Mouse (Mus musculus): Measurements from ENCODE around the gene Ifit2. TPM values are rescaled to one million over a fixed set of nuclear protein-coding genes. Genes with fewer than 3 reads are reported as not detected.

Gene Ifit2
- total RNA-seq, 1 experiment, result 1.7 TPM

- in situ Hi-C loops (cut with MboI; ENCODE audit: low sequenced_read_pairs in 2 of 2, unreplicated experiment in 2 of 2), result no loop called here
Measured at GRCm38 (mm10) chr19:34511528-34511927, 39.0 kb upstream of the Ifit2 start.

GRCm38 (mm10) chr19:34515681-34516080 is 34.8 kb upstream of the Ifit2 start:
- no peak overlapping the region for H3K4me3 ChIP-seq (ENCODE audit: insufficient read depth in 1 of 2, low read depth in 1 of 2, low read length in 2 of 2, poor library complexity in 1 of 2, severe bottlenecking in 1 of 2)
- TF ChIP-seq ZNF384 (IDR thresholded peaks at IDR 0.05; ENCODE audit: low read depth, low read length) (no peak), HCFC1 (IDR thresholded peaks at IDR 0.05; ENCODE audit: borderline replicate concordance, insufficient read depth, low read length) (no peak), CHD2 (IDR thresholded peaks at IDR 0.05; ENCODE audit: low read depth, low read length) (no peak), MAFK (IDR thresholded peaks at IDR 0.05; ENCODE audit: insufficient read depth, low read depth, low read length) (no peak), ZC3H11A (IDR thresholded peaks at IDR 0.05; ENCODE audit: borderline replicate concordance, low read depth, low read length) (no peak)
- in situ Hi-C loops (cut with MboI; ENCODE audit: low sequenced_read_pairs in 2 of 2, unreplicated experiment in 2 of 2), result no loop called here
- H3K36me3 ChIP-seq (ENCODE audit: control insufficient read depth, insufficient read depth, low read length, poor library complexity, severe bottlenecking), result no peaks in the 10 kb centered on the region
- H3K9me3 ChIP-seq (ENCODE audit: control insufficient read depth, insufficient read depth, low read depth, low read length), result no peaks in the 10 kb centered on the region
- H3K27ac ChIP-seq (ENCODE audit: insufficient read depth, low read depth, low read length, poor library complexity, severe bottlenecking), result no peak overlapping the region
- no peak overlapping the region for H3K9ac ChIP-seq (ENCODE audit: insufficient read depth, low read depth, low read length, poor library complexity, severe bottlenecking)
- no peaks in the 10 kb centered on the region for H3K4me1 ChIP-seq (ENCODE audit: control insufficient read depth in 2 of 2, insufficient read depth in 2 of 2, low read length in 2 of 2, poor library complexity in 1 of 2)
- DNase-seq (ENCODE audit: low read depth, low spot score), result no peak

More at GRCm38 (mm10) chr19:34511528-34511927, 39.0 kb upstream of the Ifit2 start:
- no peak for DNase-seq (ENCODE audit: low read depth, low spot score)
- no peaks in the 10 kb centered on the region for H3K9me3 ChIP-seq (ENCODE audit: control insufficient read depth, insufficient read depth, low read depth, low read length)
- H3K4me1 ChIP-seq (ENCODE audit: control insufficient read depth in 2 of 2, insufficient read depth in 2 of 2, low read length in 2 of 2, poor library complexity in 1 of 2), result no peaks in the 10 kb centered on the region
- H3K9ac ChIP-seq (ENCODE audit: insufficient read depth, low read depth, low read length, poor library complexity, severe bottlenecking), result no peak overlapping the region
- no peaks in the 10 kb centered on the region for H3K36me3 ChIP-seq (ENCODE audit: control insufficient read depth, insufficient read depth, low read length, poor library complexity, severe bottlenecking)
- no peak overlapping the region for H3K4me3 ChIP-seq (ENCODE audit: insufficient read depth in 1 of 2, low read depth in 1 of 2, low read length in 2 of 2, poor library complexity in 1 of 2, severe bottlenecking in 1 of 2)
- no peak overlapping the region; the same call in 1 of the 2 replicates for H3K27ac ChIP-seq (ENCODE audit: insufficient read depth, low read depth, low read length, poor library complexity, severe bottlenecking)
- TF ChIP-seq HCFC1 (IDR thresholded peaks at IDR 0.05; ENCODE audit: borderline replicate concordance, insufficient read depth, low read length), result no peak
- TF ChIP-seq ZC3H11A (IDR thresholded peaks at IDR 0.05; ENCODE audit: borderline replicate concordance, low read depth, low read length), result no peak
- TF ChIP-seq CHD2 (IDR thresholded peaks at IDR 0.05; ENCODE audit: low read depth, low read length), result no peak
- TF ChIP-seq ZNF384 (IDR thresholded peaks at IDR 0.05; ENCODE audit: low read depth, low read length), result no peak

GRCm38 (mm10) chr19:34516346-34516745 is 34.1 kb upstream of the Ifit2 start:
- TF ChIP-seq ZC3H11A (IDR thresholded peaks at IDR 0.05; ENCODE audit: borderline replicate concordance, low read depth, low read length) (no peak), MAFK (IDR thresholded peaks at IDR 0.05; ENCODE audit: insufficient read depth, low read depth, low read length) (no peak), CHD2 (IDR thresholded peaks at IDR 0.05; ENCODE audit: low read depth, low read length) (no peak), HCFC1 (IDR thresholded peaks at IDR 0.05; ENCODE audit: borderline replicate concordance, insufficient read depth, low read length) (no peak), ZNF384 (IDR thresholded peaks at IDR 0.05; ENCODE audit: low read depth, low read length) (no peak)

GRCm38 (mm10) chr19:34517197-34517596 is 33.3 kb upstream of the Ifit2 start:
- Histone ChIP-seq H3K4me1 (ENCODE audit: control insufficient read depth in 2 of 2, insufficient read depth in 2 of 2, low read length in 2 of 2, poor library complexity in 1 of 2) (peaks cover 0 to 3% of the 10 kb centered on the region in 2 experiments; a peak in 2 of 4 replicates), H3K9me3 (ENCODE audit: control insufficient read depth, insufficient read depth, low read depth, low read length) (no peaks in the 10 kb centered on the region), H3K4me3 (ENCODE audit: insufficient read depth in 1 of 2, low read depth in 1 of 2, low read length in 2 of 2, poor library complexity in 1 of 2, severe bottlenecking in 1 of 2) (no peak overlapping the region), H3K27ac (ENCODE audit: insufficient read depth, low read depth, low read length, poor library complexity, severe bottlenecking) (no peak overlapping the region), H3K9ac (ENCODE audit: insufficient read depth, low read depth, low read length, poor library complexity, severe bottlenecking) (no peak overlapping the region), H3K36me3 (ENCODE audit: control insufficient read depth, insufficient read depth, low read length, poor library complexity, severe bottlenecking) (no peaks in the 10 kb centered on the region)
- TF ChIP-seq HCFC1 (IDR thresholded peaks at IDR 0.05; ENCODE audit: borderline replicate concordance, insufficient read depth, low read length) (no peak), MAFK (IDR thresholded peaks at IDR 0.05; ENCODE audit: insufficient read depth, low read depth, low read length) (no peak), ZC3H11A (IDR thresholded peaks at IDR 0.05; ENCODE audit: borderline replicate concordance, low read depth, low read length) (no peak), ZNF384 (IDR thresholded peaks at IDR 0.05; ENCODE audit: low read depth, low read length) (no peak), CHD2 (IDR thresholded peaks at IDR 0.05; ENCODE audit: low read depth, low read length) (no peak)
- in situ Hi-C loops (cut with MboI; ENCODE audit: low sequenced_read_pairs in 2 of 2, unreplicated experiment in 2 of 2), result no loop called here
- no peak for DNase-seq (ENCODE audit: low read depth, low spot score)

More at GRCm38 (mm10) chr19:34516346-34516745, 34.1 kb upstream of the Ifit2 start:
- H3K9me3 ChIP-seq (ENCODE audit: control insufficient read depth, insufficient read depth, low read depth, low read length), result no peaks in the 10 kb centered on the region
- H3K9ac ChIP-seq (ENCODE audit: insufficient read depth, low read depth, low read length, poor library complexity, severe bottlenecking), result no peak overlapping the region
- H3K27ac ChIP-seq (ENCODE audit: insufficient read depth, low read depth, low read length, poor library complexity, severe bottlenecking), result no peak overlapping the region
- in situ Hi-C loops (cut with MboI; ENCODE audit: low sequenced_read_pairs in 2 of 2, unreplicated experiment in 2 of 2), result no loop called here
- no peak overlapping the region for H3K4me3 ChIP-seq (ENCODE audit: insufficient read depth in 1 of 2, low read depth in 1 of 2, low read length in 2 of 2, poor library complexity in 1 of 2, severe bottlenecking in 1 of 2)
- no peaks in the 10 kb centered on the region for H3K36me3 ChIP-seq (ENCODE audit: control insufficient read depth, insufficient read depth, low read length, poor library complexity, severe bottlenecking)
- H3K4me1 ChIP-seq (ENCODE audit: control insufficient read depth in 2 of 2, insufficient read depth in 2 of 2, low read length in 2 of 2, poor library complexity in 1 of 2), result no peaks in the 10 kb centered on the region
- no peak for DNase-seq (ENCODE audit: low read depth, low spot score)
